Mouse (Mus musculus) splenic B cell, adult 2 months (primary cell): Measurements from ENCODE around the gene Phyhd1.

ENCODE experiments used
- DNase-seq: peaks from one replicate; pipeline ENCODE4 v3.0.0-alpha.2; 2011; ENCODE audit warnings: low read depth, low spot score
- H3K27me3 ChIP-seq: 2 replicates; pipeline ENCODE4 v1.6.1; 2012; ENCODE audit warnings: mild to moderate bottlenecking, low read length, moderate library complexity, mixed read lengths; ENCODE audit not compliant: control insufficient read depth, poor library complexity, insufficient read depth, severe bottlenecking
- H3K36me3 ChIP-seq: 2 replicates; pipeline ENCODE4 v1.6.1; 2012; ENCODE audit warnings: mild to moderate bottlenecking, low read length, moderate library complexity, mixed read lengths; ENCODE audit not compliant: control insufficient read depth, poor library complexity, insufficient read depth, severe bottlenecking

The Phyhd1 gene

DNA sequence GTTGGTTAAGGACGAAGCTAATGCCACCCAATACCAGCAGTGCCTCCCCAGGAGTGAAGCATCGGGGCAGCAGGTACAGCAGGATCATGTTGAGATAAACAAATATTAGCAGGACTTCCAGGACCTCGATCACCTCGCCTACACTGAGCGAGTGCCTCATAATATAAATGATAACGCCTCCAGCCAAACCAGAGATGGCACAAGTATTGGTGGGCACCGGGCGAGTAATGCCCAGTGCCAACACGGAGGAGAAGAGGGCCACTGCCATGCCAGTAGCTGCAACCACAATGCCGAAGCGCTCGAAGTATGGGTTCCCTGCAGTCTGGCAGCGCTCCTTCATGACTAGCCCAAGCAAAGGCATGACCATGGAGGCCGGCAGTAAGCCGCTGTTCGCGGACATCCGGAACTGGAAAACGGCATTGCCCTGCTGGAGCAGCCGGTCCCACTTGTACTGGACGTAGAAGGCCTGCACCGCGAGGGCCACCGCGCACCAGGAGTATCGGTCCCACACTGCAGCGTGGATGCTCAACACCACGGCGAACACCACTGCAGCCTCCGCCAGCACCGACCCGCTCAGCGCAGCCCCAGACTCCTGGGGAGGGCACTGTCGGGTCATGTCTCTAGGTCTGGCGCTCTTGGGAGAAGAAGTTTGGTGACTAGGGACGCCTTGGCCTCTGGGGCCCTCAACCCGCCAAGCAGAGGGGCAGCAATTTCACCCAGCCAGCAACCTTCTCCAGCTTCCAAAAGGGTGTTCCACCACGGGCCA, 19.6 kb downstream of the Phyhd1 start:
- no peak for DNase-seq
- H3K36me3 ChIP-seq: no peaks in the 10 kb centered on the region
- no peaks in the 10 kb centered on the region for H3K27me3 ChIP-seq

DNA sequence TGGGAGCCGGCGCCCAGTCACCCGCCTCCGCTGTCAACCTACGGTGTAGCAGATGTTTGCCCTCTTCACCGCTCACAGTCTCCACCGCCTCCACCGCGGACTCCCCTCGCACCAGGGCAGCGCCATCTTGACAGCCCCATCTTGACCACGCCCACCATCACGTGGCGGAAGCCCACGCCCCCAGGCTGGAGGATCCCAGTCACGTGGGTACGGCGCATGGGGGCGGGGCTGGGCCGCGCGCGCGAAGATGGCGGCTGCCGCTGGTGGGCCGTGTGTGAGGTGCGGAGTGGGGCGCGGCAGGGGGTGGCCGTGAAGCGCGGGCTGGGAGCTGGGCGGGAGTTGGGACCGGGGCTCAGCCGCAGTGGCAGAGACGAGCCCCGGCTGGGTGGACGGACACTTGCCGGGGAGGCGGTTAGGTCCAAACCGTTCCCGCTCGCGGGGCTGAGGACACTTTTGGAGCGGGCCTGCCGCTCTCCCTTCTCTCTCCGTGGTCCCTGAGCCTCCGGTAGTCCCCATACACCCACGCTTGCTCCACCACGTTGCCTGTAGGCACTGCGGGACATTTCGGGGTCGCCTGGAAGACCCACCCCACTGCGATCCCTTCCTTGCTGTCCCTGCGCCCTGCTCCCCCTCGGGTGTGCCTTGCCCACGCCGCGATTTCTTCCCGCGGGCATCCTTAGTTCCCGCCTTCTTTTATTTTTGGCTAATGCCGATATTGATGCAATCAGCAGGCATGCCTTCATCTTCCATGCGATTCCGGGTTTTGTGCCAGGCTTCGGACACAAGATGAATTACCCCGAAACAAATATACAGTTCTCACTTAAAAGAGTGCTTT, 20.4 kb downstream of the Phyhd1 start, which contains the start of the genes Dolk and Nup188:
TSS of gene Dolk (minus strand) at position 143 of the 835 bp plus-strand sequence.
TSS of gene Nup188 (plus strand) at position 206 of the 835 bp plus-strand sequence.
- DNase-seq: peak; percentile 97
- H3K27me3 ChIP-seq: no peaks in the 10 kb centered on the region
- H3K36me3 ChIP-seq: no peaks in the 10 kb centered on the region

DNA sequence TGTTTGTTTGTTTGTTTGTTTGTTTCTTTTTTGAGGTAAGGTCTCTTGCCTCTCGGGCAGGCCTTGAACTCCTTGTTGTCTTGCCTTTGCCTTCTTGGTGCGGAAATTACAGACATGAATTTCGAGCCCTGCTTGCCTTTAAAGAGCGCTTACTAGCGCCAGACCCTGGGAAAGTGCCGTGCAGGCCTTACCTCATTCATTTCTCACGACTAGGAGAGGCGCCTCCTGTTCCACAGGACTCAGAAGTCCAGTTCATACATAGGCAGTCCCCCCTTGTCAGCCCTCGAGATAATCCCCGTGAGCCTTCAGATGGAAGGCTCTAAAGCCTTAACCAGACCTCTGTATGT, 21.0 kb downstream of the Phyhd1 start:
- Histone ChIP-seq H3K27me3 (no peaks in the 10 kb centered on the region), H3K36me3 (no peaks in the 10 kb centered on the region)
- peak; percentile 14 for DNase-seq

DNA sequence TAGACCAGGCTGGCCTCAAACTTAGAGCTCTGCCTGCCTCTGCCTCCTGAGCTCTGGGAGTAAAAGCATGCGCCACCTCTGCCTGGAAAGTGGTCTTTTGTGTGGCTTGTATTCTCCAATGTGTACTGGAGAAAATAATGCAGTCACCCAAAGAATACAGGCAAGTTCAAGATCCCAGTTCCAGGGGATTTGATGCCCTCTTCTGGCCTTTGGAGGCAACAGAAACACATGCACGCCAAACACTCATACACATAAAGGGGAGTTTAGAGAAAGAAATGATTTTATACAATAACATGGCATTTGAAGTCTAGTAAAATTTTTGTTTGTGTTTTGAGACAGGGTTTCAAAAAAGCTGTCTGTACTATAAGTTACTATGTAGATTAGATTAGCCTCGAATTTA, 33.5 kb downstream of the Phyhd1 start:
- H3K27me3 ChIP-seq: no peaks in the 10 kb centered on the region
- DNase-seq: peak; percentile 13
- peaks cover 13% of the 10 kb centered on the region for H3K36me3 ChIP-seq

DNA sequence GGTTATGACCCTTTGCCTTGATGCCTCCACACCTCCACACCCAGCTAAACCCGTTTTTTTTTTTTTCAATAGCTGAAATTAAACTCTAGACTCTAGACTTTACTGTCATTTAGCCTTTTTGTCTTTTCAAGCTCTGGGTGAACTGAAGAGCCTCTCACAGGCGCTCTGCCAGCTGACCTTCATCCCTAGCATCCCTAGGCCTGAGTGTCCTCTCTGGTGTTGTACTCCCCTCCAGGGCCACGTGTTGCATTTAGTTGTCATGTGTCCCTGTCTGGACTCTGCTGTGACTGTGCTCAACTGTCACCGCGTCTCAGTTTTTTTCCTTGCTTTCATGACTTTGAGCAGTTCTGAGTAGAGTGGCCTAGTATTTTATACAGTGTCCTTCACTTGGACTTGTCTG, 34.0 kb downstream of the Phyhd1 start:
- Histone ChIP-seq H3K36me3 (peaks cover 14% of the 10 kb centered on the region), H3K27me3 (no peaks in the 10 kb centered on the region)
- DNase-seq: no peak

DNA sequence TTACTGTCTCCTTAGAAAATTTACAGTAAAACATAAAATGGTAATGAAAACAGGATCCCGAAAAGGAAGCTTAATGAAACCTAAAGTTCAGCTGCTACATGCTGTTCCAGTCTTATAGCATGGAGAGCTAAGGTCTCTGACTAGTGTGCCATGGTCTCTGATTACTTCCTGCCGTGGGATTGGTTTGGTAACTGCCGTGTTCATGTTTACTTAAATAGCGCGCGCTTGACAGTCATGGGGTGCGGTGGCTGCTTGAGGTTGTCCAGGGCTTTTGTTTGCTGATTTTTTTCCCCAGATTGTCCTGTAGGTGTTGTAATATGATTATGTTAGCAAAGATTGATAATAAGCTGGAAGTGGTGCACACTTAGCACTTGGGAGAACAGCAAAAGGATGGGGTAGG, 40.1 kb downstream of the Phyhd1 start:
- no peak for DNase-seq
- no peaks in the 10 kb centered on the region for H3K27me3 ChIP-seq
- peaks cover 19% of the 10 kb centered on the region for H3K36me3 ChIP-seq

DNA sequence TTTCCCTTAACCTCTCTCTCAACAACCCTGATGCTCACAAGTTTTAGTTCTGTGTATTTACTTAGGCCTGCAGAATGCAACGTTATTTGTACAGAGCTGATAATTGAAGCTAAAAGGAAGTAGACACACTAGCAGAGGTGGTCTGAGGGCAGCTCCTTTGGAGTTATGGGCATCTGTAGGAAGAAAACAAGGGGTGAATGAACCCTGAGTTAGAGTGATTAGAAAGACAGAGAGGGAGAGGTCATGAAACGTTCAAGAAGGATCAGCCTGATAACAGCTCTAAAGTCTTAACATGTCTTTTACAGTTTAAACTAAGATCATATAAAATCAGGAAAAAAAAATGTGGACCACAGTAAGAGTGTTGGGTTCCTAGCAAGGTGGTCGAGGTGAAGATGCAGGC, 43.3 kb downstream of the Phyhd1 start:
- no peak for DNase-seq
- Histone ChIP-seq H3K36me3 (peaks cover 22% of the 10 kb centered on the region), H3K27me3 (no peaks in the 10 kb centered on the region)

DNA sequence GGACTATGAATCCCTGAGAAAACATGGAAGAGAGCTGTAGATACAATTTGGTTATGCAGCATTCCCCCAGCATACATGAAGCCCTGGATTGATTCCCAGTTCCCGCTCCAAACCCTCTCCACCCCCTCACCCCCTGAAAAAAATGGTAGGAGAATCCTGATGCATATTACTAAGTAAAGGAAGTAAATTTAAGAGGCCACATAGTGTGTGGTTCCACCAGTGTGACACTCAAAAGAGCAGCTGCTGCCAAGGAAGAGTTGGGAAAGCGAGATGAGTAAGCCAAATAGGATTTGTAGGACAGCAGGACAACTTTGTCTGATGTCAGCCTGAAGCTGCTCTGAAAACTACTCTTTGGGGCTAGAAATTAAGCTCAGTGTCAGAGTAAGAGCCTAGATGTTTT, 45.5 kb downstream of the Phyhd1 start:
- Histone ChIP-seq H3K27me3 (no peaks in the 10 kb centered on the region), H3K36me3 (peaks cover 21% of the 10 kb centered on the region)
- DNase-seq: no peak

DNA sequence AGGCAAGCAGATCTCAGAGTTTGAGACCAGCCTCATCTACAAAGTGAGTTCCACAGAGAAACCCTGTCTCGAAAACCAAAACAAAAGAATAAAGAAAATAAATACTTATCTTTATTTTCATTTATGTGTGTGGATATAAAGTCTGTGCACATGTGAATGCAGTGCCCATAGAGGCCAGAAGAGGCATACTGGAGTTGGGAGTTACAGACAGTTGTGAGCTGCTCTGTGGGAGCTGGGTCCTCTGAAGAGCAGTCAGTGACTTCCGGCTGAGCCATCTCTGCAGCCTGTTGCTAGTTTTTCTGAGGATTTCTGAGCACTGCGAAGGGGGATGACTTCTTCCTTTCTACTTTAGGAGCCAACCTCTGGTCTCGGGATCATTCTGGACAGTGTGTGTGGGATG, 50.1 kb downstream of the Phyhd1 start:
- peaks cover 14% of the 10 kb centered on the region for H3K36me3 ChIP-seq
- no peaks in the 10 kb centered on the region for H3K27me3 ChIP-seq
- peak; percentile 11 for DNase-seq

DNA sequence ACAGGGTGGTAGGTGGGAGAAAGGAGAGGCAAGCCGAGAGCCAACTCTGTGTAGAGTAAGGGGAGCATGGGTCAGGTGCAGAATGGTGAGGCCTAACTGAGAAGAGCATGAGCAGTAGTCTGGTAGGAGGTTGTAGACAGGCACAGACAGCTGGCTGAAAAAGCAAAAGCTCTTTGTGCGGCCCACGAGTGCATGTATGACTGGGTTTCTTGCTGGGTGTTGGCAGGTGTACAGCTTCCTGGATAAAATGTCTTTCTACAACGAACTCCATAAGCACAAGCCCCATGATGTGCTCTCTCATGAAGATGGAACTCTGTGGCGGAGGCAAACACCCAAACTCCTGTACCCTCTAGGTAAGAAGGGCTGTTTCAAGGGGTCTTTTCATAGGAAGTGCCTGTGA, 51.0 kb downstream of the Phyhd1 start:
- Histone ChIP-seq H3K27me3 (no peaks in the 10 kb centered on the region), H3K36me3 (peaks cover 12% of the 10 kb centered on the region)
- no peak for DNase-seq

DNA sequence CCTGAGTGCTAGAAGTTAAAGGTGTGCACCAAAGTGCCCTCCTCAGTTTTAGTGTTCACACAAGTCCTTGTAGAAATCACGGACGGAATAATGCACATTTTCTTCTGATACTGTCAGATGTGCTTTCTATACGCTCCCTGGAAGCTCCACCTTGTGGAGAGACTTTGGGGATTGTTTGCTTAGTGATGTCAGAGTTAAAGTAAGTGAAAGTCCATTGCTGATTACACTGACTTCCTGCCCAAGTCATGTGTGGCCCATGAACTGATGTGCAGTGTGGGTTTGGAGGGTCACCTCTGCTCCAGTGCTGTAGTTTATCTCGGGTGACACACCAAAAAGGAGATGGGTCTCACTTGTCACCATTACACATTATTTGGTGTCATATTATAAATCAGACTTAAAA, 53.3 kb downstream of the Phyhd1 start:
- H3K27me3 ChIP-seq: no peaks in the 10 kb centered on the region
- no peak for DNase-seq
- H3K36me3 ChIP-seq: peaks cover 13% of the 10 kb centered on the region

DNA sequence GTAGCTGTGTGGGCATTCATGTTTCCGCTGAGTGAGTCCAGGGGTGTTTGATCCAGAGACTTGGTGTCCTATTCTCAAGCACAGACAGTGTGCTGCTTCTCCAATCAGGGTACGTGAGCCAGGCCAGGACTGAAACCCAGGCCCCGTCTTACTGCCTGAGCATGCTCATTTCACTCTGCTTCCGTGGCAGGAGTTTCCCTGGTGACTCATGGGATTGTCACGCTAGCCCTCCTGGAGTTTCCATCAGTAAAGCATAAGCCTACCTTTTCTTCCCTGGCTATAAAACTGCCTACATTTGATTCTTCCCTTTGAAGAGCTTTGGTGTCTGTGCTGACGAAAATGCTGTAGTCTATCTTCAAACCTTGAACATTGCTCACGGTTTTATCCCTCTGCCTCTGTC, 57.1 kb downstream of the Phyhd1 start:
- peaks cover 11% of the 10 kb centered on the region for H3K36me3 ChIP-seq
- no peaks in the 10 kb centered on the region for H3K27me3 ChIP-seq
- DNase-seq: no peak

DNA sequence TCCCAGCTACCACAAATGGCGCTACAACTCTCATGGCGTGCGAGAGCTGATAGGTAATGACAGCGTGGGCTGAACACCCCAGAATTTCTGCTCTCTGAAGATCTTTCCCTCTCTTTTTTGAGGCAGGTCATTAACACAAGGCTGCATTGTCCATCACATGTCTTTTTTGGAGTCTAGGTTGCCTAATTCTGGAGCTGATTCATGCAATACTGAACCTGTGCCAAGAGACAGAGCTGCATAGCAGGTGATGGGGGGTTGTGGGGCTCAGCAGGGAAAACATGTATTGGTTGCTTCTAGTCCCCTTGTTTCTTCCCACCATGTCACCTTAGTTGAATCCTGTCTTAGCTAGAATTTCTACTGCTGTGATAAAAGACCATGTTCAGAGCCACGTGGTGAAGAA, 59.3 kb downstream of the Phyhd1 start:
- H3K36me3 ChIP-seq: peaks cover 14% of the 10 kb centered on the region
- DNase-seq: no peak
- no peaks in the 10 kb centered on the region for H3K27me3 ChIP-seq

DNA sequence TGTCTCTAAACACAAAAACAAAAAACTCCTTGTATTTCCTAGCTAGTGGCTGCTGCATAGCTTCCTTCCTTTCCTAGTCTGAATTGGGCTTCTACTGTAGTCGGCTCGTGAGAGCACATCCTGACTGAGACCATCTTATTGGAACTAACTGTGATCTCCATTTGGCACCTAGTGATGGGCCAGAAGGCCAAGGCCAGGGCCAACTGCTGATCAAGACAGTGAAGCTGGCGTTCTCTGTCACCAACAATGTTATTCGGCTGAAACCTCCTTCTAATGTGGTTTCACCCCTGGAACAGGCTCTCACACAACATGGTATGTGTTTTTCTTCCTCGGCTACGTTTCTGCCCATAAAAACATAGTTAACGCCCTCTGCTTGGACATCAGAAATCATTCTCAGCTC, 61.3 kb downstream of the Phyhd1 start:
- Histone ChIP-seq H3K36me3 (peaks cover 11% of the 10 kb centered on the region), H3K27me3 (no peaks in the 10 kb centered on the region)
- no peak for DNase-seq

DNA sequence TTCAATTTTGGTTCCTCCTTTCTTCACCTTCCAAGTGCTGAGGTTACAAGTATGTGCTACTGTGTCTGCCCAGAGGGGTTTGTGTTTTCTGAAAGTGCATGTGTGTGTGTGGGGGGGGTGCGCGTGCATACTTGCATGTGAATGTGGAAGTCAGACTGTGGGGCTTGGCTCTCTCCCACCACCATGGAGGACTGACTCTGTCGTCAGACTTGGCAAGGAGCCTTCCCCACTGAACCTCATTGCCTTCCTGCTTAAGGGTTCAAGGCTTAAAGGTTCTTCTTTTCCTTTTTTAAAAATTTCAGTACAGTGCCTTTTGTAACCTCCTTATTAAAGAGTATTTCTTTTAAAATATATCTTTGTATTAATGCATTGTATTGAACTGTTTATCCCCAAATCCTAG, 62.8 kb downstream of the Phyhd1 start:
- H3K27me3 ChIP-seq: no peaks in the 10 kb centered on the region
- H3K36me3 ChIP-seq: peaks cover 8% of the 10 kb centered on the region
- DNase-seq: no peak
